Mouse (Mus musculus): ENCODE data around the gene Pagr1a. TPM values are rescaled to one million over a fixed set of nuclear protein-coding genes. Genes with fewer than 3 reads are reported as not detected.

Gene Pagr1a
- polyA plus RNA-seq, 1 experiment from 2014 or later = 43.9 TPM

DNA sequence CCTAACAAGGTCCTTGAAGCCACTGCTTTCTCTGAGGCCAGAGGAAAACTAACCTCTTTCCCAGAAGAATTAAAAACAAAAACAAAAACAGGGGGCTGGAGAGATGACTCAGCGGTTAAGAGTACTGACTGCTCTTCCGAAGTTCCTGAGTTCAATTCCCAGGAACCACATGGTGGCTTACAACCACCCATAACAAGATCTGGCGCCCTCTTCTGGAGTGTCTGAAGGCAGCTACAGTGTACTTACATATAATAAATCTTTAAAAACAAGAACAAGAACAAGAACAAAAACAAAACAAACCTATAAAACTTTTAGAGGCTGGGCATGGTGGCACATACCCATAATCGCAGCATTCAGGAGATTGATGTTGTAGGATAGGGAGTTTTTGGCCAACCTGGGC is 20.7 kb downstream of the Pagr1a start:
- no peaks in the 10 kb centered on the region for H3K36me3 ChIP-seq (ENCODE audit: control insufficient read depth, insufficient read depth, low read length)
- WGBS = 86% methylated on average over 4 of the region's 4 CpGs
- H3K27me3 ChIP-seq (replicated peaks; ENCODE audit: control insufficient read depth, insufficient read depth, low read length) = no peaks in the 10 kb centered on the region
- H3K4me1 ChIP-seq (replicated peaks; ENCODE audit: control insufficient read depth, insufficient read depth, low read length) = no peaks in the 10 kb centered on the region
- 0 out of 2 replicates have a peak, but pooled peaks cover 5% of the 10 kb centered on the region for H3K9me3 ChIP-seq (ENCODE audit: control insufficient read depth, low read length)
- no peak overlapping the region for H3K4me3 ChIP-seq (ENCODE audit: low read depth, low read length)
- DNase-seq (ENCODE audit: low spot score) (no peak), ATAC-seq (replicated peaks; ENCODE audit: low FRiP score, low TSS enrichment, low read depth) (no peak)
- no peak overlapping the region for H3K27ac ChIP-seq (ENCODE audit: low read depth)
- no peak overlapping the region for H3K9ac ChIP-seq (ENCODE audit: low read length)
- H3K4me2 ChIP-seq (ENCODE audit: low read length) = no peak overlapping the region

DNA sequence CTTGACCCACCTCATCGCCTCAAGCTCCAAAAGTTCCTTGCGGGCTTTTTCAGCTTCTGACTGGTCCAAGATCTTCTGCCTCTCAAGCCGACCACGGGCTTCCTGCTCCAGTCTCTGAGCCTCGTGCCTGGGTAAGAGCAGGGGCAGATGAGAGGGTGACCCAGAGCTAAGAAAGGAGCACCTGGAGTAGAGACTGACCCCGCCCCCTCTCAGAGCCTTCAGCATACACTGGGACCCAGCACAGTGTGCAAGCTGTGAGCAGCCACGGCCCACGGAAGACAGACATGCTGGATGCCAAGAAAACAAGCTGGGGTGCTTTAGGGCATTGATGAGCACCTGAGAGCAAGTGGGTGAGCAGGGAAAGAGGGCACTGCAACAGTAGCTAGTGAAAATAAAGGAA is 28.3 kb downstream of the Pagr1a start:
- H3K9ac ChIP-seq (ENCODE audit: low read length) = no peak overlapping the region
- H3K36me3 ChIP-seq (ENCODE audit: control insufficient read depth, insufficient read depth, low read length) = no peaks in the 10 kb centered on the region
- no peak overlapping the region for H3K4me2 ChIP-seq (ENCODE audit: low read length)
- no peaks in the 10 kb centered on the region for H3K4me1 ChIP-seq (replicated peaks; ENCODE audit: control insufficient read depth, insufficient read depth, low read length)
- DNase-seq (ENCODE audit: low spot score) (no peak), ATAC-seq (replicated peaks; ENCODE audit: low FRiP score, low TSS enrichment, low read depth) (no peak)
- H3K4me3 ChIP-seq (ENCODE audit: low read depth, low read length) = no peak overlapping the region
- WGBS = 62% methylated on average over 8 of the region's 8 CpGs
- H3K27me3 ChIP-seq (replicated peaks; ENCODE audit: control insufficient read depth, insufficient read depth, low read length) = no peaks in the 10 kb centered on the region
- no peak overlapping the region for H3K27ac ChIP-seq (ENCODE audit: low read depth)
- no peaks in the 10 kb centered on the region for H3K9me3 ChIP-seq (ENCODE audit: control insufficient read depth, low read length)

GRCm38 (mm10) chr7:126986319-126986718 is 30.8 kb downstream of the Pagr1a start:
- Histone ChIP-seq H3K9ac (ENCODE audit: low read length) (no peak overlapping the region), H3K36me3 (ENCODE audit: control insufficient read depth, insufficient read depth, low read length) (0 out of 2 replicates have a peak, but pooled peaks cover under 1% of the 10 kb centered on the region), H3K4me1 (replicated peaks; ENCODE audit: control insufficient read depth, insufficient read depth, low read length) (no peaks in the 10 kb centered on the region), H3K4me3 (ENCODE audit: low read depth, low read length) (no peak overlapping the region), H3K27me3 (replicated peaks; ENCODE audit: control insufficient read depth, insufficient read depth, low read length) (no peaks in the 10 kb centered on the region), H3K27ac (ENCODE audit: low read depth) (no peak overlapping the region), H3K4me2 (ENCODE audit: low read length) (no peak overlapping the region), H3K9me3 (ENCODE audit: control insufficient read depth, low read length) (no peaks in the 10 kb centered on the region)
- DNase-seq (ENCODE audit: low spot score) = peak; percentile 54
- peak; percentile 62; the same call in 1 of the 2 replicates for ATAC-seq (replicated peaks; ENCODE audit: low FRiP score, low TSS enrichment, low read depth)
- 47% methylated on average over 9 of the region's 9 CpGs for WGBS

DNA sequence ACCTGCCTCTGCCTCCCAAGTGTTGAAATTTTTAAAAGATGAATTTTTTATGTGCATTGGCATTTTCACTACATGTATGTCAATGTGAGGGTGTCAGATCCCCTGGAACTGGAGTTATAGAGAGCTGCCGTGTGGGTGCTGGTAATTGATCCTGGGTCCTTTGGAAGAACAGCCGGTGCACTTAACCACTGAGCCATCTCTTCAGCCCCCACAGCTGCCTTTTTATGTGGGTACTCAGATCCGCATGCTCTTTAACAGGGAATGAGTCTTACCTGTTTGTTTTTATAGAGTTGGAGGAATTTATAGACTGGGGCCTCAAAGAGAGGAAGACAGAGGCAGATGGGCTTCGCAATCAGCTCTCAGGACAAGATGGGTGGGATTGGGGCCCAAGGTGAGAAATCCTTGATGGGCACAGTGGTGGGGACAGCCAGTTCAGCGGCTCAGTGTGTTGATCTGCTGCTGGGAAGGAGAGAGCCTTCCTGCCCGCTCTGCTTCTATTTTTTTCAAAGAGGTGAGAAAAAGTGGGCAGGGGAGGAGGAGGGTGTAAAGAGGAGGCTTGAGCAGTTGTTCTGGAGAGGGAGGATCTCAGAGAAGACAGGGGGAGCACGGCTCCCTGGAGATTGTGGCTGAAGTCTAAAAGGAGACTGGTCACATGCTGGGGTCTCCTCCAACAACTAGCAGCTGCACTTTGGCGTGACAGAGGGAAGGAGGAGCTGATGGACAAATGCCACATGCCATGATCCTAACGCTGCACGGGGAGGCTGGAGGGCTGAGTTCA is 32.3 kb downstream of the Pagr1a start:
- no peak overlapping the region for H3K9ac ChIP-seq (ENCODE audit: low read length)
- H3K4me2 ChIP-seq (ENCODE audit: low read length) = no peak overlapping the region
- 38% methylated on average over 10 of the region's 10 CpGs for WGBS
- no peaks in the 10 kb centered on the region for H3K9me3 ChIP-seq (ENCODE audit: control insufficient read depth, low read length)
- H3K27me3 ChIP-seq (replicated peaks; ENCODE audit: control insufficient read depth, insufficient read depth, low read length) = no peaks in the 10 kb centered on the region
- no peak overlapping the region for H3K27ac ChIP-seq (ENCODE audit: low read depth)
- peaks cover 13% of the 10 kb centered on the region for H3K36me3 ChIP-seq (ENCODE audit: control insufficient read depth, insufficient read depth, low read length)
- no peak overlapping the region for H3K4me3 ChIP-seq (ENCODE audit: low read depth, low read length)
- ATAC-seq (replicated peaks; ENCODE audit: low FRiP score, low TSS enrichment, low read depth) = no peak
- no peak for DNase-seq (ENCODE audit: low spot score)
- no peaks in the 10 kb centered on the region for H3K4me1 ChIP-seq (replicated peaks; ENCODE audit: control insufficient read depth, insufficient read depth, low read length)

DNA sequence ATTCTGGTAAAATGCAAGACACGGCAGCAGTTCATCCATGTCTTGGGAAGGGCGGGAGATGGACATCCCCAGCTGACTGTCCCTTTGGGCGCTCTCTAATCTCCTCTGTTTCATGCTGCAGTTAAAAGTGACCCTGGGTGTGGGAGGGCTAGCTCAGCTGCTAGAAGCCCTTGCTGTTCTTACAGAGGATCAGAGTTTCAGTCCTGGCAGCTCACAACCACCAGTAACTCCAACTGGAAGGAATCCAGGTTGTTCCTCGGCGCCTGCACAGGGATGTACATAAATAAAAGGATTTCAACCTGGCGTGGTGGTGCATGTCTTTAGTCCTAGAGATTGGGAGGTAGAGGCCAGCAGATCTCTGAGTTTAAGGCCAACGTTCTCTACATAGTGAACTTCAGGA is 34.0 kb downstream of the Pagr1a start:
- H3K4me1 ChIP-seq (replicated peaks; ENCODE audit: control insufficient read depth, insufficient read depth, low read length) = no peaks in the 10 kb centered on the region
- H3K27me3 ChIP-seq (replicated peaks; ENCODE audit: control insufficient read depth, insufficient read depth, low read length) = no peaks in the 10 kb centered on the region
- no peak overlapping the region for H3K4me3 ChIP-seq (ENCODE audit: low read depth, low read length)
- no peak for DNase-seq (ENCODE audit: low spot score)
- peaks cover 31% of the 10 kb centered on the region for H3K36me3 ChIP-seq (ENCODE audit: control insufficient read depth, insufficient read depth, low read length)
- ATAC-seq (replicated peaks; ENCODE audit: low FRiP score, low TSS enrichment, low read depth) = no peak
- no peak overlapping the region for H3K4me2 ChIP-seq (ENCODE audit: low read length)
- H3K9me3 ChIP-seq (ENCODE audit: control insufficient read depth, low read length) = no peaks in the 10 kb centered on the region
- no peak overlapping the region for H3K27ac ChIP-seq (ENCODE audit: low read depth)
- H3K9ac ChIP-seq (ENCODE audit: low read length) = no peak overlapping the region
- WGBS = 71% methylated on average over 7 of the region's 7 CpGs

GRCm38 (mm10) chr7:126982054-126982453 is 35.1 kb downstream of the Pagr1a start:
- no peak overlapping the region for H3K9ac ChIP-seq (ENCODE audit: low read length)
- no peaks in the 10 kb centered on the region for H3K9me3 ChIP-seq (ENCODE audit: control insufficient read depth, low read length)
- 78% methylated on average over 4 of the region's 4 CpGs for WGBS
- H3K36me3 ChIP-seq (ENCODE audit: control insufficient read depth, insufficient read depth, low read length) = peaks cover 35% of the 10 kb centered on the region
- H3K4me1 ChIP-seq (replicated peaks; ENCODE audit: control insufficient read depth, insufficient read depth, low read length) = 0 out of 2 replicates have a peak, but pooled peaks cover 3% of the 10 kb centered on the region
- ATAC-seq (replicated peaks; ENCODE audit: low FRiP score, low TSS enrichment, low read depth) = no peak
- no peak overlapping the region for H3K4me3 ChIP-seq (ENCODE audit: low read depth, low read length)
- DNase-seq (ENCODE audit: low spot score) = no peak
- H3K4me2 ChIP-seq (ENCODE audit: low read length) = no peak overlapping the region
- H3K27me3 ChIP-seq (replicated peaks; ENCODE audit: control insufficient read depth, insufficient read depth, low read length) = no peaks in the 10 kb centered on the region
- no peak overlapping the region for H3K27ac ChIP-seq (ENCODE audit: low read depth)

- no peak for DNase-seq (ENCODE audit: low spot score)
- no peak for ATAC-seq (replicated peaks; ENCODE audit: low FRiP score, low TSS enrichment, low read depth)
- Histone ChIP-seq H3K4me2 (ENCODE audit: low read length) (no peak overlapping the region), H3K36me3 (ENCODE audit: control insufficient read depth, insufficient read depth, low read length) (peaks cover 35% of the 10 kb centered on the region), H3K9ac (ENCODE audit: low read length) (no peak overlapping the region), H3K27ac (ENCODE audit: low read depth) (no peak overlapping the region), H3K4me1 (replicated peaks; ENCODE audit: control insufficient read depth, insufficient read depth, low read length) (0 out of 2 replicates have a peak, but pooled peaks cover 5% of the 10 kb centered on the region), H3K4me3 (ENCODE audit: low read depth, low read length) (no peak overlapping the region), H3K27me3 (replicated peaks; ENCODE audit: control insufficient read depth, insufficient read depth, low read length) (no peaks in the 10 kb centered on the region), H3K9me3 (ENCODE audit: control insufficient read depth, low read length) (no peaks in the 10 kb centered on the region)
- WGBS = 79% methylated on average over 2 of the region's 2 CpGs
Measured at GRCm38 (mm10) chr7:126981601-126982000, 35.6 kb downstream of the Pagr1a start.

DNA sequence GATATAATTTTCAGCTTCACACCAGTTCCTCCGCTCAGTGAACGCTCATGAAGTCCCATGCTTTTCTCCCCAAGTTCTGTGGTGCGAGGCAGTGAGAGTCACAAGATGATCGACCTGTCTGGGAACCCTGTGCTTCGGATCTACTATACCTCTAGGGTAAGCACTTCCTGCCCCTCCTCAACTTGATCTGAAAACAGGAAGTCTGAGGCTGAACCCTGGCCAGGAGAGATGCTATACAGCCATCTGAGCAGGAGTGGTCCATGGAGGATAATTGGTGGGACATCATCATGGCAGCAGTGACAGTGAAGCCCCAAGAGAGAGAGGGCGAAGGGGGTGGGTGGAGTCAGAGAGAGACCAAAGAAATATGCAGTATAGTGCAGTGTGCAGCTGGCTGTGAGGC is 38.3 kb downstream of the Pagr1a start:
- no peak overlapping the region for H3K27ac ChIP-seq (ENCODE audit: low read depth)
- ATAC-seq (replicated peaks; ENCODE audit: low FRiP score, low TSS enrichment, low read depth) (no peak), DNase-seq (ENCODE audit: low spot score) (no peak)
- H3K4me3 ChIP-seq (ENCODE audit: low read depth, low read length) = no peak overlapping the region
- no peak overlapping the region for H3K9ac ChIP-seq (ENCODE audit: low read length)
- peaks cover 35% of the 10 kb centered on the region for H3K36me3 ChIP-seq (ENCODE audit: control insufficient read depth, insufficient read depth, low read length)
- H3K4me2 ChIP-seq (ENCODE audit: low read length) = no peak overlapping the region
- 87% methylated on average over 6 of the region's 6 CpGs for WGBS
- H3K27me3 ChIP-seq (replicated peaks; ENCODE audit: control insufficient read depth, insufficient read depth, low read length) = no peaks in the 10 kb centered on the region
- H3K4me1 ChIP-seq (replicated peaks; ENCODE audit: control insufficient read depth, insufficient read depth, low read length) = 0 out of 2 replicates have a peak, but pooled peaks cover 5% of the 10 kb centered on the region
- no peaks in the 10 kb centered on the region for H3K9me3 ChIP-seq (ENCODE audit: control insufficient read depth, low read length)
